Mouse (Mus musculus) neural tube, embryonic 12.5 days (tissue): ENCODE data around the gene Dnah8. TPM values are rescaled to one million over a fixed set of nuclear protein-coding genes. Genes with fewer than 3 reads are reported as not detected.

Source experiments
- ATAC-seq: fragments of 200-750 bp; cut with Nextera tagmentation; 2 replicates; pipeline ENCODE4 v1.8.0; 2017; ENCODE audit warnings: low read depth, mild to moderate bottlenecking, moderate TSS enrichment, moderate library complexity; ENCODE audit not compliant: low FRiP score
- H3K27ac ChIP-seq: fragments of 300-500 bp; sonication (generic); 2 replicates; pipeline ENCODE4 v1.5.1; 2016
- H3K27me3 ChIP-seq: fragments of 300-500 bp; sonication (generic); replicated peaks from 2 replicates; pipeline ENCODE4 v1.6.1; 2016; ENCODE audit warnings: mild to moderate bottlenecking
- H3K36me3 ChIP-seq: fragments of 300-500 bp; sonication (generic); 2 replicates; pipeline ENCODE4 v1.6.1; 2016; ENCODE audit warnings: mild to moderate bottlenecking
- H3K4me1 ChIP-seq: fragments of 300-500 bp; sonication (generic); 2 replicates; pipeline ENCODE4 v1.6.1; 2016
- H3K4me2 ChIP-seq: fragments of 300-500 bp; sonication (generic); replicated peaks from 2 replicates; pipeline ENCODE4 v1.6.1; 2016; ENCODE audit warnings: mild to moderate bottlenecking
- H3K4me3 ChIP-seq: fragments of 300-500 bp; sonication (generic); 2 replicates; pipeline ENCODE4 v1.5.1; 2016
- H3K9ac ChIP-seq: fragments of 300-500 bp; sonication (generic); 2 replicates; pipeline ENCODE4 v1.6.1; 2016; ENCODE audit warnings: mild to moderate bottlenecking
- H3K9me3 ChIP-seq: fragments of 300-500 bp; sonication (generic); 2 replicates; pipeline ENCODE4 v1.6.1; 2016; ENCODE audit warnings: mild to moderate bottlenecking
- WGBS: fragments of 180-500 bp; shearing (Covaris S2); methylation state at CpG from one replicate; pipeline ENCODE4 v1.1.7; 2016; 5-methylcytosine and 5-hydroxymethylcytosine counted together
- polyA plus RNA-seq: library from polyadenylated mRNA; unstranded; fragments of >200 nt; fragmentation: Nextera tagmentation; extraction: Ambion mirVana; gene quantifications from 2 replicates; pipeline ENCODE4 v1.2.1, GENCODE M21; 2016

Dnah8 gene
- polyA plus RNA-seq, 1 experiment from 2014 or later, result 0.84 TPM

DNA sequence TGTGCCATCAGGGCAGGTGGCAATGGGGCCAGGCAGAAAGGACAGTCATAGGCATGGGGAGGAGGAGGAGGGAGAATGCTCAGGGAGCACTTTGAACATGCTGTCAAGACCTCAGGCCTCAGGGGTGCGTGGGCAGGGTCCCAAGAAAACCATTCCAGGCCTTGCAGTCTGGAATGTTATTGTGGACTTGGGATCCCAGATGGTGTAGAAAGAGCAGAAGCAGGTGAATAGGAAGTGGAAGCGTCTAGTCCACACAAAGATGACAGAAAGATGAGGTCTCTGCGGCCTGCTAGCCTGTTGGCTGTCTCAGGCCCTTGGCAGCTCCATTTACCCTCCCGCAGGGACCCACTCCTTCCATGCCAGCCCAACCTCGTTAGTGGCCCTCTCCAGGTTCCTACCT is 288.4 kb downstream of the Dnah8 start:
- Histone ChIP-seq H3K4me2 (no peak overlapping the region), H3K9ac (no peak overlapping the region), H3K27me3 (no peaks in the 10 kb centered on the region; the same call in 1 of the 2 replicates), H3K4me1 (peaks cover 7% of the 10 kb centered on the region; the same call in 1 of the 2 replicates), H3K4me3 (no peak overlapping the region), H3K9me3 (no peaks in the 10 kb centered on the region), H3K36me3 (no peaks in the 10 kb centered on the region), H3K27ac (no peak overlapping the region)
- no peak for ATAC-seq
- WGBS, result 61% methylated on average over 5 of the region's 5 CpGs

DNA sequence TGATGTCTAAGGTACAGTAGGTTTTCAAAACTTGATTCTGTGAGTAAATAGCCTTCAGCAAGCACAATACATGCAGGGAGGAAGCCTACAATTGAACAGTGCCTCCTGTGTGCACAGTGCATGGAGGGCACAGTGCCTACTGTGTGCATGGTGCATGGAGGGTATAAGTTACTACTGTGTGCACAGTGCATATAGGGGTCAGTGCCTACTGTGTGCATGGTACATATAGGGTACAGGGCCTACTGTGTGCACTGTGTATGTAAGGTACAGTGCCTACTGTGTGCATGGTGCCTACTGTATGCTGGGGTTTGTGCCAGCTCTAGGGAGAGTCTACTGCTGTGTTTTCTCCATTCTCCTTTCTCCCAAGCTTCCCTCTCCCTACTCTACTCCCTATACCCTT is 290.1 kb downstream of the Dnah8 start:
- Histone ChIP-seq H3K27ac (no peak overlapping the region), H3K9me3 (no peaks in the 10 kb centered on the region), H3K4me2 (no peak overlapping the region), H3K27me3 (no peaks in the 10 kb centered on the region; the same call in 1 of the 2 replicates), H3K36me3 (no peaks in the 10 kb centered on the region), H3K4me1 (peaks cover 7% of the 10 kb centered on the region; the same call in 1 of the 2 replicates), H3K4me3 (no peak overlapping the region), H3K9ac (no peak overlapping the region)
- ATAC-seq, result no peak

DNA sequence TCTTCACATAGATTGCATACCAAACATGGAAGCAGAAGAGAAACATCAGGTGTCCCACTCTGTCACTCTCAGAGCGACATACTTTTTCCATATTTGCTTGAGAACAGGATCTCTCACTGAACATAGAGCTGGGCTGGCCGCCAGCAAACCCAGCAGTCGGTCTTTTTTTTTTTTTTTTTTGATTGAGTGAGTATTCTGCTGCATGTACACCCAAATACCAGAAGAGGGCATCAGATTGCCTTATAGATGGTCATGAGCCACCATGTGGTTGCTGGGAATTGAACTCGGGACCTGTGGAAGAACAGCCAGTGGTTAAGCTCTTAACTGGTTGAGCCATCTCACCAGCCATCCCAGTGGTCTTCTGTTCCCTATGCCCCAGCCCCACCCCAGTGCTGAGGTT is 299.4 kb downstream of the Dnah8 start:
- Histone ChIP-seq H3K27me3 (no peaks in the 10 kb centered on the region), H3K9me3 (no peaks in the 10 kb centered on the region), H3K9ac (no peak overlapping the region), H3K4me3 (no peak overlapping the region), H3K36me3 (no peaks in the 10 kb centered on the region), H3K4me1 (no peaks in the 10 kb centered on the region), H3K27ac (no peak overlapping the region), H3K4me2 (no peak overlapping the region)
- WGBS, result 72% methylated on average over 4 of the region's 4 CpGs
- no peak for ATAC-seq

Other genes starting within 250 kb of the Dnah8 start
- 88.6 and 96.6 TPM in 2 replicates for gene Btbd9, start 47.9 kb upstream of the Dnah8 start, polyA plus RNA-seq
- gene Glo1, start 2.5 kb downstream of the Dnah8 start, polyA plus RNA-seq, result 183 and 190 TPM in 2 replicates